Mouse (Mus musculus): ENCODE data around the gene Gnmt. TPM values are rescaled to one million over a fixed set of nuclear protein-coding genes. Genes with fewer than 3 reads are reported as not detected.
"Not testable (repeated sequence)": the region's sequence is repeated elsewhere in the genome, so short reads cannot be mapped to it uniquely, and the experiment has no call there.

The Gnmt gene
- total RNA-seq (2021) = under 1 TPM; 0.57 TPM
- long read RNA-seq, experiment 1 = 0 reads
- long read RNA-seq, experiment 2 = 0 reads

DNA sequence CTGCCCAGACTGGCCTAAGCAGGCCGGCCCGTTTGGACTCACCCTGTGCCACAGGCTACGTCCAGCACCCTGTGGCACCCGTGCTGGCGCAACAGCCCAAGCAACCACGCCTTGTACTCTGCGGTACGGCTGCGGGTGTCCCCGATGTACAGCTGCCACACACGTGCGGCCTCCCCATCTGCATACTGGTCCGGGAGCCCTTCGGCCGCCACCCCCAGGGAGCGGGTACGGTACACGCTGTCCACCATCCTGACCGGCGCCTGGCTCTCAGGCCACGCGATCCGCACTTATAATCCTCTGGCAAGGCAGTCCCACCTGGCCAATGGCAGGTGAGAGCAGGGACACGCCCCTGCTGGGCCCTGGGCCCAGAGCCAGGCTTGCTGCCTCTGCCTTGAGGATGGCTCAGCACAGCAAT, at the start of gene Gnmt:
TSS of gene Gnmt (minus strand) at position 265 of the 415 bp plus-strand sequence.
- intact Hi-C loops (cut with DNase I) = no loop called here
- DNase-seq (ENCODE audit: low spot score in 2 of 2) = no peak

DNA sequence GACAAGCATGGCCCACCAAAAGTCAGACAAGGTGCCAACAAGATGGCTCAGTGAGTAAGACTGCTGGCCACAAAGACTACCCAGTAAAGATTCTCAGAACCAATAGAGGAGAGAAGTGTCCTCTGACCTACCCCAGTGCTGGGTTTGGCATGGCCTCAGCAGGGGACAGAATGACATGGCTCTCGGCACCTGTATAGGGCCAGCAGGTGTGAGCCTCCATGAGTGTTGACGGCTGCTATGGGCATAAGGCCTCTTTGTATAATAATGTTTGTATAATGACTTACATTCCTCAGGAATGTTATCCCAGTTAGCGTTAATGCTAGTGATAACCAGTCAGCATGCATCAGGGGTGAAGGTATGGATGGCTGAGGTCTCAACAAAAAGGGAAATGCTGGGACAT, 47.1 kb upstream of the Gnmt start:
- no peak for DNase-seq (ENCODE audit: low spot score in 2 of 2)
- intact Hi-C loops (cut with DNase I) = no loop called here

DNA sequence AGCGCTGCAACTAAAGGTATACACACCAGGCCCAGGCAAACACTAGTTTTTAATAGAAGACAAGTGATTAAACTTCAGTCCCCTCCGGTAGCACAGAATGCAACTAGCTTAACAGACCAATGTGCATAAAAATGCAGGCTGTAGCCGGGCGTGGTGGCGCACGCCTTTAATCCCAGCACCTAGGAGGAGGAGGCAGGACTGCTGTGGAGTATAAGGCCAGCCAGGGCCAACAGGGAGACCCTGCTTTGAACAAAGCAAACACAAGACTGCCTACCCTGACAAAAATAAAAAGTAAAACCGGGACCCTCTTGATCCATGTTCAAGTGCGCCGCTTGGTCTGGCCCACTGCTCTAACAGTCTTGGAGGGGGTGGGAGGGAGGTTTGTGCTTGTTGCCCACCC, 46.1 kb upstream of the Gnmt start:
- DNase-seq (ENCODE audit: low spot score in 2 of 2) = no peak
- intact Hi-C loops (cut with DNase I) = no loop called here

DNA sequence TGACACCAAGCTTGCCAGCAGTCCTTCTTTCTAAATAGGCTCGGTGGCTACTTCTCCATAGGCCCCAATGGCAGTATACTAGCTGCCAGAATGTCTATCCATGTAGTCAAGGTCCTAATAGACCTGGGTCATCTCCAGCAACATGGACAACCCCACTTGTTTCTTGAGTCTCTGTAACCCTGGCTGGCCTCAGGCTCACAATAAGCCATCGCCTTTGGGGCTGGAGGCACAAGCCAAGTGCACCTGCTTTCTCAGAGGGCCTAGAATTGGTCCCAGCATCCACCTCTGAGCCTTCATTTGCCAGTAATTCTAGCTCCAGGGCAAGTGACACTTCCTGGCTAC, 45.1 kb upstream of the Gnmt start:
- no peak for DNase-seq (ENCODE audit: low spot score in 2 of 2)
- intact Hi-C loops (cut with DNase I) = no loop called here

DNA sequence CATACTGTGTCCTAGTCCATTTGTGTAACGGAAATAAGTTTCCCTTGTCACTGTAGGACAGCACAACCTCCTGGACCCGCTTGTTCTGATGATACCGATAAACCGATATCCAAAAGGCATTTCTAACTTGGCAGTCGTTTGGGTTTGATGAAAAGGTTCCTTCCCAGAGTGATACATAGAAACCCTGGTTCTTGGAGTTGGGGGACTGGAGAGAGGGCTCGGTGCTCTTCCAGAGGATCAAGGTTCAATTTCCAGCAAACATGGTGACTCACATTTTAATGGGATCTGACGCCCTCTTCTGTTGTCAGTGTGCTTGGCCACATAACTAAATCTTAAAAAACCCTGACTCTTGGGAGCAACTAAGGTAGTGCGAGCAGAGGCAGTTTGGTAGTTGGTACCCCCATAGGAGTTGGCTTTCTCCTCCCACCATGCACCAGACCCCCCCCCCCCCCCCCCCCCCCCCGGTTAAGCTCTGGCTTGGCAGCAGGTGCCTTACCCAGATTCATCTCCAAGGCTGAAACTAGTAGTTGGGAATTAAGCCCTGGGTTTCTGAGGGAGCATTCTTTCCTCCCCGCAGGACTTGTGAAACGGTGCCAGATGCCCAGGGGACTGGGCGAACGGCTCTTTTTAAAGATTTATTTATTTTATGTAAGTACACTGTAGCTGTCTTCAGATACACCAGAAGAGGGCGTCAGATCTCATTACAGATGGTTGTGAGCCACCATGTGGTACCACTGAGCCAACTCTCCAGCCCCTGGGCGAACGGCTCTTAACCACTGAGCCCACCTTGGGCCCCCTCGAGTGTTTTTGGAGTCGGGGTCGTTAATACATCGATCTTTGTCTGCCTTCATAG, 44.5 kb upstream of the Gnmt start:
- intact Hi-C loops (cut with DNase I) = loop anchor here (2.0 kb wide), 1 partner anchor 61 kb away; no protein-coding TSS in a partner anchor
- no peak for DNase-seq (ENCODE audit: low spot score in 2 of 2)

DNA sequence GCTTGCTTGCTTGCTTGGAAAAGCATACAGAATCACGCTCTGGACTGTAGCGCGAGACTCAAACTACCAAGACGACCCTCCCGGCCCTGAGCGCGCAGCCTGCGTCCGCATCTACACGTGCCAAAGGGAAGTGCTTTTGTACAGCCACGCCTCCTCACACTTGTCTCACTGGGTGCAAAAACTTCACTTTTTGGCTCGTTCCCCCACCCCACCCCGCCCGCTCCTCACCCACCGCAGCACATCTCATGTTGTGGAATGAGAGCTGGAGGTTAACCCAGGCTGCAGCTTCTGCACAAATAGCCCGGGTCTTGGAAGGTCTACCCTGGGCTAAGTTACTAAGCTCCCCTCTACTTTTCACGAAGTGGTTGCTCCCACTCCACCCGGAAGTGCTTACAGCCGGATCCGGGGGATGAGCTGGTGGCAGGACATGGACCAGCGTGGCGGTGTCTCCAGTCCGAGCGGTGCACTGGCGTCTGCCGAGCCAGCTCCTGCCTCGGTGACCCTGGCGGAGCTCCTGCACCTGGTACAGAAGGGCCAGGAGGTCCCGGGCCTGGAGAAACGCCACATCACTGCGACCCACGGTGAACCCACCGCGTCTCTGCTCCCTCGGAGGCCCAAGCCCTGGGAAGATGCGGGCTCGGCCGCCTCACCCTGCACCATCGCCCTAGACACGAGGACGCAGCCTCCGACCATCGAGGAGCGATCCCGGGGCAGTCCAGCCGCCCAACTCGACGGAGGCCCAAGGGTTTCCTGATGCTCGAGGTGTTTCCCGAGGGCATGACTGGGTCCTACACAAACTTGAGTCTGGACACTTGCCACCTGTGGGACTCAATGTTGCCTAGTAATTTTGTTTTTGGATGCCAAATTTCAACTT, 43.7 kb upstream of the Gnmt start, which contains the start of gene 2310039H08Rik:
TSS of gene 2310039H08Rik (plus strand) at position 232 of the 874 bp plus-strand sequence.
- DNase-seq (ENCODE audit: low spot score in 2 of 2) = peak; percentile 79 to 87
- intact Hi-C loops (cut with DNase I) = loop anchor here (2.0 kb wide), 1 partner anchor 60 kb away; no protein-coding TSS in a partner anchor

DNA sequence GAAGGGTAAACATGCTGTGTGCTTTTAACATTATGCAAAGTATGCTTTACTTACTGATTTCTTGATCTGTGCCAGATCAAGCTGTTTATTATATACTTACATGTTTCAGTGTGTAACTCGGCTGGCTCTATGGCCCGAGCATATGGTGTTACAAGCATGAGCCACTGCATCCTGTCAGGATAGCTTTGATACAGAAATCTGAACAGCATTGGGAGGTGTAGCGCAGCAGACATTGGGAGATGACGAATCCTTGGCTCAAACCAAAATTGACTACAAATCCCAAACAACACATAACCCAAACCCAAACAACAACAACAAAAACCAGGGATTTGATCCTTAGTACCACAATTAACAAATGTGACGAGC, 43.1 kb upstream of the Gnmt start:
- DNase-seq (ENCODE audit: low spot score in 2 of 2) = no peak
- intact Hi-C loops (cut with DNase I) = loop anchor here (2.0 kb wide), 1 partner anchor 59 kb away; no protein-coding TSS in a partner anchor

DNA sequence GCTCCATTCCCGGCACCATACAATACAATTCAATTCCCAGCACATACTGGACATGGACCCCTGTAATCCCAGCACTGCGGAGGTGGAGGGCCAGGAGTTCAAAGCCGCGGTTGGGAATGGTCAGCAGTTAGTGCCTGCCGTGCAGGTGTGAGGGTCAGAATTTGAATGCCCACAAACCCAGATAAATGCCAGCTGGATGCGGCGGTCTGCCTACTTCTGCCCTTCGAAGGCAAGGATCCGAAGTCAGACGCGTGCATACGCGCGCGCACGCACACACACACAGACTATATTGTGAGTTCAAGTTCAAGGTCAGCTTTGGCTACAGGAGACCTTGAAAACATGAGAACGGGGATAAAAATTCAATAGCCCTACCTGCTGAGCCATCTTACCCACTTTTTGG, 42.6 kb upstream of the Gnmt start:
- DNase-seq (ENCODE audit: low spot score in 2 of 2) = no peak
- intact Hi-C loops (cut with DNase I) = loop anchor here (2.0 kb wide), 1 partner anchor 59 kb away; no protein-coding TSS in a partner anchor

DNA sequence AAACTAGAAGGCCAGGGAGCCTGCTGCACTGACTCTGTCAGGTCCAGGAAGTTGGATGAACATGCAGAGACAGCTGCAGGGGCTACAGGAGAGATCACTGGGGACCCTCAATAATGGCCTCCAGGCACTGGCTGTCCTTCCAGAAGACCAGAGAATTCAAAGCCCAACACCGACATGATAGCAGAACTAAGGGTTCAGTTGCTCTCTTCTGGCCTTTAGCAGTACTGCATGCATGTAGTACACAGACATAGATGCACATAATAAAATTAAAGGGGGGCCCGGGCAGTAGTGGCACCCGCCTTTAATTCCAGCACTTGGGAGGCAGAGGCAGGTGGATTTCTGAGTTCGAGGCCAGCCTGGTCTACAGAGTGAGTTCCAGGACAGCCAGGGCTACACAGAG, 42.1 kb upstream of the Gnmt start:
- intact Hi-C loops (cut with DNase I) = no loop called here

DNA sequence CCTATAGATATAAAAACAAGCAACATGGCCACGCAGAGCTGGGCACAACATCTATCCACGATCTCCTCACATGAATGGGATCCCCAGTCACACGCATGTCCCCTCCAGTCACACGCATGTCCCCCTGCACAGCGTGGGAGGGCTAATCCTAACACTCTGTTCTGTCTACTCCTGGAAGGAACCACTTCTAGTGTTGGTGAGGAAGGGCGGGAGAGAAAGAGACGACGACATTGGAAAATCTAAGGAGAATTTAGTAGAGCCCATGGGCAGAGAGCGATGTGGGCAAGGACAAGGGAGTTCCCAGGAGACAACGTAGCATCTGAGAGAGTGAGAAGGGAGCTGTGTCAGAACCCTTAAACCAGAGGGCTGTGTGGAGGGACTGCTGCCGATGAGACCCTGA, 41.6 kb upstream of the Gnmt start:
- intact Hi-C loops (cut with DNase I) = no loop called here
- DNase-seq (ENCODE audit: low spot score in 2 of 2) = no peak

More for the DNA sequence above, 42.1 kb upstream of the Gnmt start:
- DNase-seq (ENCODE audit: low spot score in 2 of 2) = no peak

DNA sequence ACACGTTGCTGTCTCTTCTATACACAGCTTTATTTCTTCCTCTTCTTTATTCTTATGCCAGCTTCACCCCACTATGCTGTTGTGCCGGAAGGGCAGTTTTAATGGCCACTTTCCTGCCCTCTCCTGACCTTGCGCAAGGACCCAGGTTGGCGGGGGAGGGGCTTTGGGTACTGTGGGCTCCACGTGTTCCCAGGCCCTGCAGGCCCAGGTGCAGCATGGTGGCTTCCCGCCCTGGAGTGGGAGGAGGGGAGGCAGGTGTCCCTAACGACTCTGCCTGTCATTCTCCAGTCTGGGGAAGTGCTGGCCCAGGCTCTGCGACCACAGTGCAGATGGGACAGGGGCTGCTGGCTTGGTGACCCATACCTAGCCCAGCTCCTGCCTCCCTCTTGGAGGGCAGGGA, 38.9 kb upstream of the Gnmt start:
- intact Hi-C loops (cut with DNase I) = no loop called here
- DNase-seq (ENCODE audit: low spot score in 2 of 2) = no peak

DNA sequence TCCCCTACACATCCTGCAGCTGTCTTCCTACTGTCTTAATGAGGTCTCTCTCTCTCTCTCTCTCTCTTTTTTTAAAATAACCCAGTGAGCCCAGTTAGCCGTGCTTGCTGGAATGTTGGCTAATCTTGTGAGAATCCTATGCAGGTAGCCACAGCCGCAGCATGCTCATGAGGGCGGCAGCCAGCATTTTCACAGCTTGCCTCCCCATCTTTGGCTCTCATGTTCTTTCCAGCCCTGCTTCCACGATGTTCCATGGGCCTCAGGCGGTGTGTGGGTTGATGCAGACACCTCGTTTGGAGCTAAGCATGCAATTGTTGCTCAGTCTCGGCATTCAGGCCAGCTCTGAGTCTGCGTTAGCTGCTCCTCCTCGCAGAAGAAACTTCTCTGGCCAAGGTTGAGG, 35.9 kb upstream of the Gnmt start:
- intact Hi-C loops (cut with DNase I) = not testable (repeated sequence)

DNA sequence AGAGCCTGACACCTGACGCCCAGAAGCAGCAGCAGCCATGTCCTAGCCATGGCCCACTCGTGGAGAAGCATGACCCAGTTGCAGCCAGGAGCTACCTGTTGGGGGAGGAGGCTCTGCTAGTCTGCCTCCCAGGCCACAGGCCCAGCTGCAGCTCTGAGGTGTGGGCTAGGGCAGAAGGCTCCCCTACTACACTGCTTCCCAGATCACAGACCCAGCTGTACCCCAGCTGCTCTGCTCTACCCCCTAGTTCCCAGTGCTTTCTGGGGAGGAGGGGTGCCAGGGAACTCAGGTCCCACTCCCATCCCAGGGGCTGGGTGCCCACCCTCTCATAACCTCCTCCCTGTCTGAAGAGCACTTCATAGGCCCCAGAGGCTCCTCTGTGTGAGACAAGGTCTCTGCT, 34.6 kb upstream of the Gnmt start, which contains the start of gene Ptcra:
TSS of gene Ptcra (minus strand) at position 169 of the 400 bp plus-strand sequence.
- intact Hi-C loops (cut with DNase I) = no loop called here
- no peak for DNase-seq (ENCODE audit: low spot score in 2 of 2)

More for the DNA sequence above, 35.9 kb upstream of the Gnmt start:
- peak; percentile 39 to 71 for DNase-seq (ENCODE audit: low spot score in 2 of 2)

DNA sequence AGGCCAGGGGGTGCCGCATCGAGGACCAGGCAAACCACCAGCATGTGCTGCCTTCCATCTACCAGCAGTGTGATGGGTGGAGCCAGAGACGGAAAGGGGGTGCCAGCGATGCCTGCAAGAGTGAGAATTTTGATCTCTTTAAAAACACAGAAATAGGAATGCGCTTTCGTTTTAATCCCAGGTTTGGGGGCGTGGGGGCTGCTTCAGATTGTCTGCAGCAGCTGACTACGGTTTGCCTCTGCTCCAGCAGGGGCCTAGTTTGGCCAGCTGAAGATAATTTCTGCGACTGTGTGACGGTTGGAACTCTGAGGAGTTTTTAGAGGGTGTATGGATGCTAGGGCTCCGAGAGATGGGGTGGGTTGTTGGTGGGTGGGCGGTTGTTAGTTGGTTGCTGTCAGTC, 29.8 kb upstream of the Gnmt start:
- intact Hi-C loops (cut with DNase I) = no loop called here
- DNase-seq (ENCODE audit: low spot score in 2 of 2) = peak in 1 of 2 experiments; percentile 41

DNA sequence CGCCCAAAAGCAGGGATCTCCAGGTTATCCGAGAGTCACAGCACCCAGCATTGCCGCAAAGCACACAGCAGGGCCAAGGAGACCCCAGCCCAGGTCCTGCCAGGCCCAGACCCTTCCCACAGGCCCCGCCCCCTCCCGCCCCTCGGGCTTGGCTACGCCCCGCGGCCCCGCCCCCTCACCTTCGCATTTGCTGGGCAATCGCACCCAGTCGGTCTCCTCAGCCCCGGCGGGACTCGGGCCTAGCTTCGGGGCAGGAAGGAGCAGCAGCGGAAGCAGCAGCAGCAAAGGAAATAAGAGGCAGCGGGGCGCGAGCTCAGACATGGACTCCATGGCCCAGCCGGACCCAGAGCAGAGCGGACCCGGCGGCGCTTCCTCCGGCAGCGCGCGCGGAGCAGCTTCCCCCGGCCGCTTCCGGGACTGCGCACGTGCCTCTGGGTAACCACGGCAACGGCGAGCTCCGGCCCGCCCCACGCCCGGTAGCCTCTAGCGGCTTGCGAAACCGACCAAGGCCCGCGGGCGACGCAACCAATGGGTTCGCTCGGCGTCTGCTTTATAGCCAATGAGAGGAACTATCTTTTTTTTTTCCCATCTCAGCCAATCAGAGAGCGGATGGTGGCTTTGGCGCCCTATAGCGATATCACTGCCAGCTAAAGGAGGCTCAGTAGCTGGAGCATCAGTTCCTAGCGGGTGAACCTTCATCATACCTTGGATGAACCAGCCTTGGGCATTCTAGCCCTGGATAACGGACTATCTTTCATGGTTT, 23.0 kb upstream of the Gnmt start, which contains the start of gene Cnpy3:
TSS of gene Cnpy3 (minus strand) at position 421 of the 763 bp plus-strand sequence.
- DNase-seq (ENCODE audit: low spot score in 2 of 2) = peak; percentile 99
- intact Hi-C loops (cut with DNase I) = no loop called here

DNA sequence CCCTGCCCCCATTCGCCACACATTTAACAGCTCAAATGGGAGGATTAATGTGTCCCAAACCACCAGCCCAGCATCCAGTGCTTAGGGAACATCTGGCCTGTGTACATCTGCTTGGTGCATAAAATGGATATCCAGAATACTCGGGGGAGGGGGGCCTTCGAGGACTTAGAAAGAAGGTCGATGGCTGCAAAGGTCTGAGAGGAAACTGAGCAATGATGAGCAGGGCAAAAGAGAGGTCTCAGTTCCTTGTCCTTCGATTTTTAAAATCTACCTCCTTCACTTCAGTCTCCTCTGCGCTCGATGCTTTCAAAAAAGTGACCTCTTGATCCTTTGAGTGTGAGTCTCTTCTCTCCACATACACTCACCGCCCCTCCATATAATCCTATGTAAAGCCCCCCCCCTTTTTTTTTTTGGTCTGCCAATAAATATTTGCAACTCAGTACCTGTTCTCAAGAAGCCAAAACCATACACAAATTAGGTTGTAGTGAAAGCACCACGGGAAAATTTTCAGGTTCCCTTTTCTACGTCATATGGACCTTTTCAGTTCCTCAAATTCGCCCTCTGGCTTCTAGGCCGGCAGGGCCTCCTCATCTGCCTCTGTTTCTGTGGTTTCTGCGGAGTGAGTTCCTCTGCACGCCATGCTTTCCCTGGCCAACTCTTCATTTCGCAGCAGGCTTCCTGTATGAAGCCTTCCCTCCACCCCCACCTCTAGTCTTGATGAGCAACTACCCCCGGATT, 22.3 kb upstream of the Gnmt start:
- intact Hi-C loops (cut with DNase I) = no loop called here
- peak; percentile 50 to 76 for DNase-seq (ENCODE audit: low spot score in 2 of 2)

DNA sequence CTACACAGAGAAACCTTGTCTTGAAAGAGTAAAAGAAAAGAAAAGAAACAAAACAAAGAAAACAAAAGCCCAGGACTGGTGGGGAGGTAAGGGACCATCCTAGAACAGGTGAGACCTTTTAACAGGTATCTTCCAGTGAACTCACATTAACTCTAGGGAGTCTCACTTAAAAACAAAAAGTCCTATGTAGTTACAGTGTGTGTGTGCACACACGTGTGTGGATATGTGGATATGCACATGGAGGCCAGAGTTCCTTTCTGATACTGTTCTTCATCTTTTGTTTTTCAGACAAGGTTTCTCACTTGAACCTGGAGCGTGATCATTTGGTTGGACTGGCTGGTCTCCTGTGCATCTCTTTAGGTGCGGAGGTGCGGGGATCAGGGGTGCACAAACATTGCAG, 21.6 kb upstream of the Gnmt start:
- no peak for DNase-seq (ENCODE audit: low spot score in 2 of 2)
- intact Hi-C loops (cut with DNase I) = no loop called here

DNA sequence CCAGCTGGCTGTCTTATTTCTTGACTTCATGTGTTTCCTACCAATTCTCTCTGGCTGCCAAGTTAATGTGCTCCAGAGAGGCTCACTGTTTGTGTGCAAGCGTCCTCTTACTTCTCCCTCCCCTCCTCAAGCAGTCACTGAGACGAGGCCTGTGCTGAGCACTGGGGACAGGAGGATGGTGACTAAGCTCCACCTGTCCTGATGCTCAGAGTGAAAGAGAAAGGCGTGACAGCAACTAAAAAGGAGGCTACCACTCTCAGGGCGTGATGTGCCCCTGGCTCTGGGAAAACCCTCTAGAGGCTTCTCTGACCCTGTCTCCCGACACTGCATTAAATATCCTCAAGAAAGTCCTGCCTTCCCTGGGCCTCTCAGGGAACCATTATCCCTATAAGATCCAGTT, 20.3 kb upstream of the Gnmt start:
- intact Hi-C loops (cut with DNase I) = no loop called here
- DNase-seq (ENCODE audit: low spot score in 2 of 2) = no peak

DNA sequence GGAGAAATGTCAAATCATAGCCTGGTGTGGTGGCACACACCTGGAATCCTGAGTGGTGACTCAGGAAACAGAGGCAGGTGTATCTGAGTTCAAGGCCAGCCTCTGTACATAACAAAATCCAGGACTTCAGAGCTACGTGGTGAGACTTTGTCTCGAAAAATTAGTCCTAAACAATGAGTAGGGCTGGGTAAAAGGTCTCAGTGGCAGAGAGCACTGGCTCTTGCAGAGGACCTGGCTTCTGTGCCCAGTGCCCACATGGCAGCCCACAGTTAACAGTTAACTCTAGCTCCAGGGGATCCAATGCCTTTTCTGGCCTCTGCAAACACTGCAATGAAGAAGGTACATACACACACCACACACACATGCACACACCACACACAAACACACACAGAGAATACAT, 18.8 kb upstream of the Gnmt start:
- intact Hi-C loops (cut with DNase I) = no loop called here

More for the DNA sequence above, 18.8 kb upstream of the Gnmt start:
- DNase-seq (ENCODE audit: low spot score in 2 of 2) = no peak

Data from left cerebral cortex, postnatal 14 days (tissue).